ENCODE assay signal across 28 mouse cellular contexts in genomic region chr4:95584107-95584762, GRCm38 (mm10). TPM values are rescaled to one million over a fixed set of nuclear protein-coding genes. Genes with fewer than 3 reads are reported as not detected.
DNase-seq lines count a peak whose midpoint lies in the region; ATAC-seq lines count a peak whose summit lies in the region.
"Had no signal": no experiment of that assay in that cellular context is flagged by ENCODE, and none has a peak within 500 bp of the region (broad histone marks: within the 10 kb centered on the region; RNA-seq: fewer than 3 reads in every experiment).

No protein-coding gene starts in this region.

- no peak overlapping the region for H3K4me3 ChIP-seq in kidney, embryonic 15.5 days (replicated peaks)
- H3K4me3 ChIP-seq in limb, embryonic 13.5 days = no peak overlapping the region
- H3K4me3 ChIP-seq in forebrain, embryonic 11.5 days (ENCODE audit: low read depth, low read length) = no peak overlapping the region
- no peak overlapping the region for H3K4me3 ChIP-seq in forebrain, embryonic 15.5 days
- H3K4me3 ChIP-seq: embryonic facial prominence, embryonic 15.5 days; forebrain, embryonic 12.5 days; heart, adult 2 months; heart, embryonic 10.5 days; heart, embryonic 13.5 days had no signal

- WGBS in kidney, embryonic 15.5 days = 60% methylated on average over 4 of the region's 4 CpGs
- WGBS in limb, embryonic 13.5 days = 45% methylated on average over 4 of the region's 4 CpGs
- WGBS in forebrain, embryonic 11.5 days = 83% methylated on average over 4 of the region's 4 CpGs
- WGBS in forebrain, embryonic 15.5 days = 85% methylated on average over 4 of the region's 4 CpGs

- peak; percentile 75 for ATAC-seq in kidney, embryonic 15.5 days (replicated peaks; ENCODE audit: low FRiP score)
- ATAC-seq in limb, embryonic 13.5 days (ENCODE audit: low FRiP score, low read depth) = peak; percentile 51
- no peak for ATAC-seq in forebrain, embryonic 11.5 days (replicated peaks; ENCODE audit: low FRiP score)
- ATAC-seq in forebrain, embryonic 15.5 days (replicated peaks) = no peak
- ATAC-seq: CD4-positive, CD25-positive, alpha-beta regulatory T cell, adult 4 months; forebrain, embryonic 16.5 days; hindbrain, postnatal 0 days had no signal

- H3K4me1 ChIP-seq in kidney, embryonic 15.5 days = peaks cover 6% of the 10 kb centered on the region; the same call in 1 of the 2 replicates
- H3K4me1 ChIP-seq in limb, embryonic 13.5 days = peaks cover 12% of the 10 kb centered on the region
- no peaks in the 10 kb centered on the region for H3K4me1 ChIP-seq in forebrain, embryonic 11.5 days (replicated peaks; ENCODE audit: control insufficient read depth, insufficient read depth, low read length)
- no peaks in the 10 kb centered on the region for H3K4me1 ChIP-seq in forebrain, embryonic 15.5 days
- H3K4me1 ChIP-seq: embryonic facial prominence, embryonic 15.5 days; forebrain, embryonic 12.5 days; heart, embryonic 10.5 days; heart, embryonic 13.5 days had no signal

- no peak for DNase-seq in kidney, adult 9 months
- peak; percentile 9 for DNase-seq in retina, embryonic 14.5 days (ENCODE audit: low spot score)
- DNase-seq in retina, postnatal 1 day = no peak
- no peak for DNase-seq in forebrain, embryonic 11.5 days (ENCODE audit: low spot score)
- DNase-seq: adrenal gland, adult 2 months; adrenal gland, postnatal 25 days; B cell, adult 2 months; cerebellum, adult 11-12 months; cerebellum, adult 8-10 months; cerebellum, postnatal 10 days; cerebellum, postnatal 36 days; embryo, embryonic 11 days; gastrocnemius, postnatal 10 days; gastrocnemius, postnatal 36 days; heart, adult 2 months; heart, postnatal 14 days; heart, postnatal 4 days had no signal

- no peaks in the 10 kb centered on the region for H3K27me3 ChIP-seq in kidney, embryonic 15.5 days
- H3K27me3 ChIP-seq in limb, embryonic 13.5 days = no peaks in the 10 kb centered on the region
- no peaks in the 10 kb centered on the region for H3K27me3 ChIP-seq in forebrain, embryonic 11.5 days (ENCODE audit: control insufficient read depth, insufficient read depth, low read length)
- no peaks in the 10 kb centered on the region for H3K27me3 ChIP-seq in forebrain, embryonic 15.5 days
- H3K27me3 ChIP-seq: embryonic facial prominence, embryonic 15.5 days; forebrain, embryonic 12.5 days; heart, embryonic 13.5 days had no signal

- 0 out of 2 replicates have a peak overlapping the region, but pooled peaks have one; percentile 14 for H3K27ac ChIP-seq in kidney, embryonic 15.5 days
- H3K27ac ChIP-seq in limb, embryonic 13.5 days = no peak overlapping the region
- H3K27ac ChIP-seq in forebrain, embryonic 11.5 days (ENCODE audit: low read depth, low read length) = no peak overlapping the region
- H3K27ac ChIP-seq in forebrain, embryonic 15.5 days (replicated peaks) = no peak overlapping the region
- H3K27ac ChIP-seq: embryonic facial prominence, embryonic 15.5 days; forebrain, embryonic 12.5 days; heart, adult 2 months; heart, embryonic 10.5 days; heart, embryonic 13.5 days; hindbrain, embryonic 14.5 days; hindbrain, postnatal 0 days had no signal

- H3K9ac ChIP-seq in kidney, embryonic 15.5 days = no peak overlapping the region
- H3K9ac ChIP-seq in limb, embryonic 13.5 days = no peak overlapping the region
- no peak overlapping the region for H3K9ac ChIP-seq in forebrain, embryonic 11.5 days (ENCODE audit: low read length)
- no peak overlapping the region for H3K9ac ChIP-seq in forebrain, embryonic 15.5 days (replicated peaks)
- H3K9ac ChIP-seq: embryonic facial prominence, embryonic 15.5 days; forebrain, embryonic 12.5 days; heart, embryonic 13.5 days; hindbrain, embryonic 14.5 days had no signal

- H3K9me3 ChIP-seq in kidney, embryonic 15.5 days (replicated peaks) = no peaks in the 10 kb centered on the region
- H3K9me3 ChIP-seq in limb, embryonic 13.5 days = no peaks in the 10 kb centered on the region
- H3K9me3 ChIP-seq in forebrain, embryonic 11.5 days (ENCODE audit: control insufficient read depth, low read length) = no peaks in the 10 kb centered on the region
- no peaks in the 10 kb centered on the region for H3K9me3 ChIP-seq in forebrain, embryonic 15.5 days
- H3K9me3 ChIP-seq: embryonic facial prominence, embryonic 15.5 days; forebrain, embryonic 12.5 days; heart, embryonic 10.5 days; heart, embryonic 13.5 days had no signal

- no peaks in the 10 kb centered on the region for H3K36me3 ChIP-seq in kidney, embryonic 15.5 days
- no peaks in the 10 kb centered on the region for H3K36me3 ChIP-seq in limb, embryonic 13.5 days
- no peaks in the 10 kb centered on the region for H3K36me3 ChIP-seq in forebrain, embryonic 11.5 days (ENCODE audit: control insufficient read depth, insufficient read depth, low read length)
- H3K36me3 ChIP-seq in forebrain, embryonic 15.5 days = no peaks in the 10 kb centered on the region
- H3K36me3 ChIP-seq: embryonic facial prominence, embryonic 15.5 days; forebrain, embryonic 12.5 days; heart, embryonic 10.5 days; heart, embryonic 13.5 days had no signal

- H3K4me2 ChIP-seq in kidney, embryonic 15.5 days = no peak overlapping the region
- no peak overlapping the region for H3K4me2 ChIP-seq in limb, embryonic 13.5 days (replicated peaks)
- H3K4me2 ChIP-seq in forebrain, embryonic 11.5 days (ENCODE audit: low read depth, low read length, severe bottlenecking) = no peak overlapping the region
- H3K4me2 ChIP-seq in forebrain, embryonic 15.5 days (replicated peaks) = no peak overlapping the region
- H3K4me2 ChIP-seq: embryonic facial prominence, embryonic 15.5 days; forebrain, embryonic 12.5 days; heart, embryonic 13.5 days; hindbrain, embryonic 14.5 days had no signal

RNA-seq across cellular contexts. Expression of gene Fggy, which starts 26.9 kb away (rescaled TPM):
- polyA plus RNA-seq in kidney, embryonic 15.5 days (2015; fragmentation: Nextera tagmentation; extraction: Ambion mirVana) = 25.4 and 30.0 TPM in 2 replicates
- polyA plus RNA-seq in limb, embryonic 13.5 days (2015; fragmentation: Nextera tagmentation; extraction: Ambion mirVana) = 8.3 and 8.9 TPM in 2 replicates
- 7.1 and 7.7 TPM in 2 replicates for polyA plus RNA-seq in forebrain, embryonic 11.5 days (2014; fragmentation: Nextera tagmentation; extraction: Ambion mirVana)
- 4.2 and 5.2 TPM in 2 replicates for polyA plus RNA-seq in forebrain, embryonic 15.5 days (2015; fragmentation: Nextera tagmentation; extraction: Ambion mirVana)

Comparison
In these comparisons a context has a peak if more than half of its experiments do, and no peak if none do; other contexts are left out.
1. ATAC-seq: peak in kidney, embryonic 15.5 days (single experiment) and limb, embryonic 13.5 days (single experiment); none in forebrain, embryonic 11.5 days (single experiment) and forebrain, embryonic 15.5 days (single experiment).